Mouse (Mus musculus): ENCODE results near the gene Gabpa. TPM values are rescaled to one million over a fixed set of nuclear protein-coding genes. Genes with fewer than 3 reads are reported as not detected.

The Gabpa gene
- polyA plus RNA-seq, 1 experiment from 2014 or later = 15.2 TPM

GRCm38 (mm10) chr16:84853492-84853891 lies 18.8 kb downstream of the Gabpa start:
- no peaks in the 10 kb centered on the region for H3K9me3 ChIP-seq (replicated peaks)
- no peak overlapping the region for H3K4me2 ChIP-seq
- no peak for ATAC-seq (ENCODE audit: insufficient read depth)
- 87% methylated on average over 6 of the region's 6 CpGs for WGBS (ENCODE audit: insufficient replicate concordance)
- no peak overlapping the region for H3K27ac ChIP-seq (replicated peaks)
- peaks cover 85% of the 10 kb centered on the region for H3K36me3 ChIP-seq (replicated peaks)
- H3K9ac ChIP-seq = no peak overlapping the region
- H3K4me3 ChIP-seq (replicated peaks) = no peak overlapping the region
- no peaks in the 10 kb centered on the region for H3K27me3 ChIP-seq
- no peaks in the 10 kb centered on the region for H3K4me1 ChIP-seq (replicated peaks)

- Histone ChIP-seq H3K4me1 (replicated peaks) (no peaks in the 10 kb centered on the region), H3K4me3 (replicated peaks) (no peak overlapping the region), H3K4me2 (no peak overlapping the region), H3K9ac (no peak overlapping the region), H3K27me3 (no peaks in the 10 kb centered on the region), H3K9me3 (replicated peaks) (no peaks in the 10 kb centered on the region), H3K27ac (replicated peaks) (no peak overlapping the region), H3K36me3 (replicated peaks) (peaks cover 43% of the 10 kb centered on the region)
- ATAC-seq (ENCODE audit: insufficient read depth) = no peak
- WGBS (ENCODE audit: insufficient replicate concordance) = 72% methylated on average over 8 of the region's 8 CpGs
Observed at GRCm38 (mm10) chr16:84864656-84865055, 29.9 kb downstream of the Gabpa start.

GRCm38 (mm10) chr16:84873805-84874204 lies 39.1 kb downstream of the Gabpa start:
- WGBS (ENCODE audit: insufficient replicate concordance) = 52% methylated on average over 8 of the region's 8 CpGs
- ATAC-seq (ENCODE audit: insufficient read depth) = no peak

GRCm38 (mm10) chr16:84875012-84875717 lies 40.4 kb downstream of the Gabpa start:
- H3K9me3 ChIP-seq (replicated peaks) = no peaks in the 10 kb centered on the region
- no peak for ATAC-seq (ENCODE audit: insufficient read depth)
- H3K4me1 ChIP-seq (replicated peaks) = no peaks in the 10 kb centered on the region
- H3K9ac ChIP-seq = no peak overlapping the region
- H3K36me3 ChIP-seq (replicated peaks) = no peaks in the 10 kb centered on the region
- no peak overlapping the region for H3K4me2 ChIP-seq
- no peak overlapping the region for H3K27ac ChIP-seq (replicated peaks)
- no peak overlapping the region for H3K4me3 ChIP-seq (replicated peaks)
- no peaks in the 10 kb centered on the region for H3K27me3 ChIP-seq
- WGBS (ENCODE audit: insufficient replicate concordance) = 69% methylated on average over 24 of the region's 24 CpGs

More at GRCm38 (mm10) chr16:84873805-84874204, 39.1 kb downstream of the Gabpa start:
- Histone ChIP-seq H3K9ac (no peak overlapping the region), H3K36me3 (replicated peaks) (no peaks in the 10 kb centered on the region), H3K4me3 (replicated peaks) (no peak overlapping the region), H3K4me2 (no peak overlapping the region), H3K27ac (replicated peaks) (no peak overlapping the region), H3K4me1 (replicated peaks) (no peaks in the 10 kb centered on the region), H3K27me3 (no peaks in the 10 kb centered on the region), H3K9me3 (replicated peaks) (no peaks in the 10 kb centered on the region)

- H3K4me2 ChIP-seq = no peak overlapping the region
- H3K9ac ChIP-seq = no peak overlapping the region
- ATAC-seq (ENCODE audit: insufficient read depth) = no peak
- H3K4me1 ChIP-seq (replicated peaks) = no peaks in the 10 kb centered on the region
- no peaks in the 10 kb centered on the region for H3K27me3 ChIP-seq
- WGBS (ENCODE audit: insufficient replicate concordance) = 73% methylated on average over 7 of the region's 7 CpGs
- H3K9me3 ChIP-seq (replicated peaks) = no peaks in the 10 kb centered on the region
- H3K36me3 ChIP-seq (replicated peaks) = no peaks in the 10 kb centered on the region
- no peak overlapping the region for H3K27ac ChIP-seq (replicated peaks)
- H3K4me3 ChIP-seq (replicated peaks) = no peak overlapping the region
Observed at GRCm38 (mm10) chr16:84875718-84876035, 41.0 kb downstream of the Gabpa start.

- no peak overlapping the region for H3K27ac ChIP-seq (replicated peaks)
- no peak overlapping the region for H3K9ac ChIP-seq
- H3K36me3 ChIP-seq (replicated peaks) = no peaks in the 10 kb centered on the region
- H3K4me2 ChIP-seq = no peak overlapping the region
- H3K4me1 ChIP-seq (replicated peaks) = no peaks in the 10 kb centered on the region
- no peaks in the 10 kb centered on the region for H3K27me3 ChIP-seq
- no peaks in the 10 kb centered on the region for H3K9me3 ChIP-seq (replicated peaks)
- ATAC-seq (ENCODE audit: insufficient read depth) = no peak
- H3K4me3 ChIP-seq (replicated peaks) = no peak overlapping the region
- WGBS (ENCODE audit: insufficient replicate concordance) = 56% methylated on average over 8 of the region's 8 CpGs
Observed at GRCm38 (mm10) chr16:84876082-84876481, 41.4 kb downstream of the Gabpa start.

GRCm38 (mm10) chr16:84879146-84879545 lies 44.4 kb downstream of the Gabpa start:
- Histone ChIP-seq H3K36me3 (replicated peaks) (no peaks in the 10 kb centered on the region), H3K27ac (replicated peaks) (no peak overlapping the region), H3K9ac (no peak overlapping the region), H3K4me1 (replicated peaks) (no peaks in the 10 kb centered on the region), H3K4me3 (replicated peaks) (no peak overlapping the region), H3K4me2 (no peak overlapping the region), H3K9me3 (replicated peaks) (no peaks in the 10 kb centered on the region), H3K27me3 (no peaks in the 10 kb centered on the region)
- 17% methylated on average over 5 of the region's 5 CpGs for WGBS (ENCODE audit: insufficient replicate concordance)
- ATAC-seq (ENCODE audit: insufficient read depth) = no peak

GRCm38 (mm10) chr16:84881168-84881567 lies 46.4 kb downstream of the Gabpa start:
- Histone ChIP-seq H3K9ac (no peak overlapping the region), H3K9me3 (replicated peaks) (no peaks in the 10 kb centered on the region)
- 71% methylated on average over 9 of the region's 9 CpGs for WGBS (ENCODE audit: insufficient replicate concordance)

GRCm38 (mm10) chr16:84881754-84882321 lies 47.1 kb downstream of the Gabpa start:
- H3K36me3 ChIP-seq (replicated peaks) = no peaks in the 10 kb centered on the region
- H3K27me3 ChIP-seq = no peaks in the 10 kb centered on the region
- H3K9ac ChIP-seq = no peak overlapping the region
- no peak overlapping the region for H3K4me3 ChIP-seq (replicated peaks)
- no peak overlapping the region for H3K27ac ChIP-seq (replicated peaks)
- no peaks in the 10 kb centered on the region for H3K9me3 ChIP-seq (replicated peaks)
- H3K4me1 ChIP-seq (replicated peaks) = no peaks in the 10 kb centered on the region
- 58% methylated on average over 8 of the region's 8 CpGs for WGBS (ENCODE audit: insufficient replicate concordance)
- H3K4me2 ChIP-seq = no peak overlapping the region
- no peak for ATAC-seq (ENCODE audit: insufficient read depth)

More at GRCm38 (mm10) chr16:84881168-84881567, 46.4 kb downstream of the Gabpa start:
- no peak overlapping the region for H3K4me3 ChIP-seq (replicated peaks)
- no peak overlapping the region for H3K4me2 ChIP-seq
- no peak for ATAC-seq (ENCODE audit: insufficient read depth)
- H3K4me1 ChIP-seq (replicated peaks) = no peaks in the 10 kb centered on the region
- H3K27ac ChIP-seq (replicated peaks) = no peak overlapping the region
- H3K27me3 ChIP-seq = no peaks in the 10 kb centered on the region
- H3K36me3 ChIP-seq (replicated peaks) = no peaks in the 10 kb centered on the region

- H3K27me3 ChIP-seq = no peaks in the 10 kb centered on the region
- ATAC-seq (ENCODE audit: insufficient read depth) = no peak
- no peak overlapping the region for H3K4me2 ChIP-seq
- no peak overlapping the region for H3K27ac ChIP-seq (replicated peaks)
- no peaks in the 10 kb centered on the region for H3K4me1 ChIP-seq (replicated peaks)
- no peaks in the 10 kb centered on the region for H3K9me3 ChIP-seq (replicated peaks)
- H3K4me3 ChIP-seq (replicated peaks) = no peak overlapping the region
- H3K9ac ChIP-seq = no peak overlapping the region
- H3K36me3 ChIP-seq (replicated peaks) = no peaks in the 10 kb centered on the region
- 71% methylated on average over 8 of the region's 8 CpGs for WGBS (ENCODE audit: insufficient replicate concordance)
Observed at GRCm38 (mm10) chr16:84884572-84884971, 49.8 kb downstream of the Gabpa start.

GRCm38 (mm10) chr16:84902995-84903394 lies 68.3 kb downstream of the Gabpa start:
- no peak overlapping the region for H3K4me3 ChIP-seq (replicated peaks)
- H3K4me1 ChIP-seq (replicated peaks) = no peaks in the 10 kb centered on the region
- no peak overlapping the region for H3K9ac ChIP-seq
- 65% methylated on average over 4 of the region's 4 CpGs for WGBS (ENCODE audit: insufficient replicate concordance)
- no peaks in the 10 kb centered on the region for H3K36me3 ChIP-seq (replicated peaks)
- H3K27ac ChIP-seq (replicated peaks) = no peak overlapping the region
- no peaks in the 10 kb centered on the region for H3K9me3 ChIP-seq (replicated peaks)
- ATAC-seq (ENCODE audit: insufficient read depth) = no peak
- H3K4me2 ChIP-seq = no peak overlapping the region
- H3K27me3 ChIP-seq = no peaks in the 10 kb centered on the region
